Comparison of ENCODE assay signal across 8 mouse cellular contexts in genomic region chr14:104465483-104466235, GRCm38 (mm10). TPM values are rescaled to one million over a fixed set of nuclear protein-coding genes. Genes with fewer than 3 reads are reported as not detected.
DNase-seq lines count a peak whose midpoint lies in the region; ATAC-seq lines count a peak whose summit lies in the region.

No protein-coding gene starts in this region.

- H3K27me3 ChIP-seq in kidney, embryonic 16.5 days (ENCODE audit: insufficient read depth, low read length), result peaks cover 91% of the 10 kb centered on the region
- peaks cover 90% of the 10 kb centered on the region for H3K27me3 ChIP-seq in hindbrain, embryonic 13.5 days
- peaks cover 93% of the 10 kb centered on the region for H3K27me3 ChIP-seq in megakaryocyte, embryonic 14.5 days (replicated peaks)

- DNase-seq in kidney, adult 9 months, result no peak
- peak; percentile 56 for DNase-seq in embryo, embryonic 10 days (ENCODE audit: low spot score)
- DNase-seq in testis, postnatal 10 days (ENCODE audit: low spot score), result peak; percentile 46
- DNase-seq in layer of hippocampus, postnatal 25 days (ENCODE audit: extremely low spot score in 1 of 2, low spot score in 1 of 2), result no peak

- H3K4me2 ChIP-seq in kidney, embryonic 16.5 days (replicated peaks; ENCODE audit: low read depth, low read length), result peak overlapping the region; percentile 49
- H3K4me2 ChIP-seq in hindbrain, embryonic 13.5 days, result peak overlapping the region; percentile 77

- no peaks in the 10 kb centered on the region for H3K9me3 ChIP-seq in kidney, embryonic 16.5 days (ENCODE audit: low read length)
- H3K9me3 ChIP-seq in hindbrain, embryonic 13.5 days, result no peaks in the 10 kb centered on the region
- no peaks in the 10 kb centered on the region for H3K9me3 ChIP-seq in megakaryocyte, embryonic 14.5 days

- H3K27ac ChIP-seq in kidney, embryonic 16.5 days (ENCODE audit: low read length), result no peak overlapping the region
- H3K27ac ChIP-seq in hindbrain, embryonic 13.5 days, result peak overlapping the region; percentile 81

- no peak overlapping the region for H3K9ac ChIP-seq in kidney, embryonic 16.5 days (replicated peaks; ENCODE audit: low read length)
- peak overlapping the region; percentile 68 for H3K9ac ChIP-seq in hindbrain, embryonic 13.5 days

- H3K36me3 ChIP-seq in kidney, embryonic 16.5 days (ENCODE audit: insufficient read depth, low read length), result no peaks in the 10 kb centered on the region
- H3K36me3 ChIP-seq in hindbrain, embryonic 13.5 days, result no peaks in the 10 kb centered on the region
- no peaks in the 10 kb centered on the region for H3K36me3 ChIP-seq in megakaryocyte, embryonic 14.5 days (replicated peaks; ENCODE audit: low read length)

- ATAC-seq in kidney, embryonic 16.5 days (ENCODE audit: low FRiP score, low TSS enrichment), result no peak; the same call in 1 of the 2 replicates
- no peak for ATAC-seq in hindbrain, embryonic 13.5 days (ENCODE audit: low FRiP score)
- ATAC-seq in erythroblast, adult 5-6 weeks (replicated peaks; ENCODE audit: low FRiP score, poor library complexity, severe bottlenecking), result no peak

- peaks cover 24% of the 10 kb centered on the region for H3K4me1 ChIP-seq in kidney, embryonic 16.5 days (ENCODE audit: insufficient read depth, low read length)
- peaks cover 31% of the 10 kb centered on the region for H3K4me1 ChIP-seq in hindbrain, embryonic 13.5 days (replicated peaks)
- peaks cover 42% of the 10 kb centered on the region for H3K4me1 ChIP-seq in megakaryocyte, embryonic 14.5 days

- WGBS in kidney, embryonic 16.5 days, result under 1% methylated on average over 49 of the region's 64 CpGs
- under 1% methylated on average over 54 of the region's 64 CpGs for WGBS in hindbrain, embryonic 13.5 days

- peak overlapping the region; percentile 54 for H3K4me3 ChIP-seq in kidney, embryonic 16.5 days (ENCODE audit: low read length)
- peak overlapping the region; percentile 62 for H3K4me3 ChIP-seq in hindbrain, embryonic 13.5 days
- peak overlapping the region; percentile 88 for H3K4me3 ChIP-seq in megakaryocyte, embryonic 14.5 days (replicated peaks)

RNA-seq across cellular contexts. Expression of gene Pou4f1, which starts 2.1 kb away (rescaled TPM):
- 0.32 and 0.35 TPM in 2 replicates for polyA plus RNA-seq in kidney, embryonic 16.5 days (2015; fragmentation: Nextera tagmentation; extraction: Ambion mirVana)
- 83.5 and 84.1 TPM in 2 replicates for polyA plus RNA-seq in hindbrain, embryonic 13.5 days (2015; fragmentation: Nextera tagmentation; extraction: Ambion mirVana)
- 0.15 and 0.61 TPM in 2 replicates for polyA plus RNA-seq in megakaryocyte, embryonic 14.5 days (2012; ENCODE audit: insufficient read depth, low replicate concordance)
- under 1 TPM in 1 of 2 experiments, not detected in 1; 0.07 TPM for total RNA-seq in layer of hippocampus, postnatal 25 days (2021)
- not detected in 2 replicates for total RNA-seq in erythroblast, adult 5-6 weeks (2015; ENCODE audit: low replicate concordance)
- total RNA-seq in erythroblast, adult 5-6 weeks (2017; ENCODE audit: low replicate concordance), result not detected in 2 replicates

RNA-seq across cellular contexts. Expression of gene Rnf219, which starts 56.8 kb away (rescaled TPM):
- 26.7 and 26.8 TPM in 2 replicates for polyA plus RNA-seq in kidney, embryonic 16.5 days (2015; fragmentation: Nextera tagmentation; extraction: Ambion mirVana)
- polyA plus RNA-seq in hindbrain, embryonic 13.5 days (2015; fragmentation: Nextera tagmentation; extraction: Ambion mirVana), result 35.2 and 36.0 TPM in 2 replicates
- 0.13 TPM in 1 of 2 replicates, not detected in the other for polyA plus RNA-seq in megakaryocyte, embryonic 14.5 days (2012; ENCODE audit: insufficient read depth, low replicate concordance)
- 10 to 100 TPM; 12.8 to 16.3 TPM for total RNA-seq in layer of hippocampus, postnatal 25 days (2021)
- 2.3 and 6.7 TPM in 2 replicates for total RNA-seq in erythroblast, adult 5-6 weeks (2015; ENCODE audit: low replicate concordance)
- total RNA-seq in erythroblast, adult 5-6 weeks (2017; ENCODE audit: low replicate concordance), result 2.8 and 3.6 TPM in 2 replicates

Comparison
In these comparisons a context has a peak if more than half of its experiments do, and no peak if none do; other contexts are left out.
1. DNase-seq: peak in embryo, embryonic 10 days (single experiment) and testis, postnatal 10 days (single experiment); none in kidney, adult 9 months (single experiment) and layer of hippocampus, postnatal 25 days (0 of 2).
2. RNA of gene Pou4f1, which starts 2.1 kb away (polyA plus RNA-seq): 83.5 to 84.1 TPM in hindbrain, embryonic 13.5 days; 0.32 to 0.35 TPM in kidney, embryonic 16.5 days and 0.15 to 0.61 TPM in megakaryocyte, embryonic 14.5 days; every median in the first group is over 10 times any median in the second.
3. RNA of gene Rnf219, which starts 56.8 kb away (polyA plus RNA-seq): 35.2 to 36.0 TPM in hindbrain, embryonic 13.5 days and 26.7 to 26.8 TPM in kidney, embryonic 16.5 days; 0.13 TPM in megakaryocyte, embryonic 14.5 days; every median in the first group is over 10 times any median in the second.
4. Peak in every context shown above with its lines, with median percentiles within 50 percentile points of each other: H3K4me3 ChIP-seq.